Mouse (Mus musculus) left cerebral cortex, postnatal 4 days (tissue): ENCODE measurements around the gene Sec22c. TPM values are rescaled to one million over a fixed set of nuclear protein-coding genes. Genes with fewer than 3 reads are reported as not detected.
A peak's percentile ranks its signal among the peaks of the same experiment; 100 is the strongest.

Experiments used
- DNase-seq: peaks from one replicate; pipeline ENCODE4 v3.0.0-alpha.2; 2022
- intact Hi-C: fragments of 180-260 bp; cut with DNase I; formaldehyde crosslinking; loops from one replicate; pipeline ENCODE4 v1.15.1; 2025
- total RNA-seq, 2 experiments: library from RNA; stranded (reverse); gene quantifications; 2 replicates each; pipeline ENCODE4 v1.2.3; 2021

Gene Sec22c
- total RNA-seq, 2 experiments from 2014 or later, result 38.7 to 40.7 TPM

DNA sequence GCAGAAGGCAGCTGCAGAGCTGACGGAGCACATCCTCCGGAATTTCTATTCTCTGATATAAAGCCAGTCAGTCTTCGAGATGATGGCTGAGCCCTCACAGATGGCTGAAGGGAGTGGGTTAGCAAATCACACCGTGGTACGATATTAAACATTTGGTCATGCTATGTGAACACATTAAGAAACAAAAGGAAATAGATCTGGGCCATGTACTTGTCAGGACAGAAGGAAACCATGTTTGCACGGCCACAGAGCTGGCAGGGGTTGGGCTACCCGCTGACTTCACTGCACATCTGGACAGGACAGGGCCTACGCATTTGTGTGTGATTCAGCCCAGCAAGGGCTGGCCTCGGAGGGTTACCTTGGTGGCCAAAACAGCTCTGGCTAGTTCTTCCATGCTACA lies 8.7 kb downstream of the Sec22c start:
- intact Hi-C loops, result no loop called here
- DNase-seq, result no peak

DNA sequence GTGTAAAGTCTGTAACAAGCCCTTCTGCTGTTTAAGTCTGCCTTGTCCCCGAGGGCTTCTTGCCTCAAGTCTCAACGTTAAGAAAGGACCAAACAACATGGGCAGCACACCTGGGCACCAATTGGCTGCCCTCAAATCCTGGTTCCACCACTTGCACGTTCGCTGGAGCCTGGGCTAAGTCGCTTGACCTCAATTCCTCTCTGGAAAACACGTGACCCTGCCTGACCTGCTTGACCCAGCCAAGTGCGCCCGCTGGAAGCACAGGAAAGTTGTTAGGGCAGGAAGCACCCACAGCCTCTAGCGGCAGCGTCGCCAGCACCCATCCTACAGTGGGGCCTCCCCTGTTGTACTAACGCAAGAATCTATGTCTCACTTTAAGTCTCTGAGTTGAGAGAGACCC lies 10.6 kb downstream of the Sec22c start:
- intact Hi-C loops, result no loop called here
- DNase-seq, result no peak

DNA sequence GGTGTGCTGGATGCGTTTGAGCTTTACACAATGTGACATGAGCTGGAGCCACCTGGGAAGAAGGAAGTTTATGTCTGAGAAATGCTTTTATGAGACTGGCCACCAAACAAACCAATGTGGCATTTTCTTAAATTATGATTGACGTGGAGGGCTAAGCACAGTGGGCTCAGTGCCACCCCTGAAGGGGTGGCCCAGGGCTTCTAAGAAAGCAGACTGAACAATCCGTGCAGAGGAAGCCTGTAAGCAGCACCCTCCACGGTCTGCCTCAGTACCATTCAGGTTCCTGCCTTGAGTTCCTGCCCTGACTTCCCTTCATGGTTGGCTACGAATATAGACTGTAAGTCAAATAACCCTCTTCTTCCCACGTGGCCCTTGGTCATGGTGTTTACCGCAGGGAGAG lies 14.6 kb downstream of the Sec22c start:
- intact Hi-C loops, result no loop called here
- no peak for DNase-seq

DNA sequence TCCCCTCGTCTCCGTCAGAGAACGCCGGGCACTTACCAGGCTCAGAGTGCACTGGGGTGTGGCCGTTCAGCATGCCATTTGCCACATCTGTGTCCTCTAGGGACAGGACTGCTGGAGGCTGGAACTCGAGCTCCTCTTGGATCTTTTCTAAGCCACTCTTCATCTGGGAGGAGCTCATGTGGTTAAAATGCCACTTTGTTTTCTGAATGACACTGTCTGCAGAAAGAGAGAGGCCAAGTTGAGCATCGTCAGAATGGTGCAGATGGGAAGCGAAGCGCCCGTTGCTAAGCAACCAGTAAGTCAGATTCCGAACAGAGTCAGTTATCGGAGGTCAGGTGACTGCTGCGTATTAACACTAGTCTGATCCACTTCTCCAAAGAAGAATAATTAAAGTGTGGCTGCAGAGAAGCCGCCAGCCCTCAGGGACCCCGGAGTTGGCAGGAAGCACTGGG lies 15.1 kb downstream of the Sec22c start:
- peak; percentile 70 for DNase-seq
- intact Hi-C loops, result no loop called here

DNA sequence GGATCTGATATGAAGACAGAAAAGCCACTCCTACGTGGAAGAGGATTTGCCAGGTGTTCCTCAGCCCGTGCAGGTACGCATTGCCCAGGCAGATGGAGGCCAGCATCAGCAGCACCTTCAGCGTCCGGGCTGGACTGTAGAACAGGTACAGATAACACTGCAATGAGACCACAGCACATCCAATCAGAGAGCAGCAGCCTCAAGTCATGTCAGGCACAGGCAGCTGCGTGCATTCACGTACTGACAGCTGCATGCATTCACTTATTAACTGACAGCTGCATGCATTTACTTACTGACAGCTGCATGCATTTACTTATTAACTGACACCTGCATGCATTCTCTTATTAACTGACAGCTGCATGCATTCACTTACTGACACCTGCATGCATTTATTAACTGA lies 20.6 kb downstream of the Sec22c start:
- no peak for DNase-seq
- intact Hi-C loops, result no loop called here

DNA sequence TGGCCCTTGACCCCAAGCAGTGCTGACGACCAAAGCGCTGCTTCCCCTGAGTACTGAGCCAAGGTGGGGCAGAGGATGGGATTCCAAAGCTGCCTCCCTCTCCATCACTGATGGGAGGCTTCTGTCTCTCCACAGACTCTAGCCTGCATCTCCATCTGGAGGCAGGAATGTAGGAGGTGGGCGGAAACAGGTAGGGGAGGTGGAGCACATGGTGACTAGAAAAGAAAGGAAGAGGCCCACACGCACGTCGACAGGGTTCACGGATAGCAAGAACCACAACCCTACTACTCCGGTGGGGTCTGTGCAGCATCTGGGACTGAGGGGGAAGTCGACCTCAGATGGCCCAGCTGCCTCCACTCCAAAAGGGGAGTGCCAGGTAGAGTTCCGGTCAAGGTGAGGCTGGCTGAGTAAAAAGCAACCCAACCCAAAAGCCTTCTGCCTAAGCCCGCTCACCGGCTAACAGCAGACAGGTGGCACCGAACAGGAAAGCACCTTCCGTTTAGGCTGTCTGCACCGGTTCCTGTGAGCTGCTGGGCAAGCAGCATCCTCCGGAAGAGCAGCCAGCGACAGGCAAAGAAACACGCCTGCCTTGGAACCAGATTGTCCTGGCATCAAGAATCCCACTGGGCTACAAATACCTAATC lies 23.1 kb downstream of the Sec22c start:
- intact Hi-C loops, result no loop called here
- no peak for DNase-seq

DNA sequence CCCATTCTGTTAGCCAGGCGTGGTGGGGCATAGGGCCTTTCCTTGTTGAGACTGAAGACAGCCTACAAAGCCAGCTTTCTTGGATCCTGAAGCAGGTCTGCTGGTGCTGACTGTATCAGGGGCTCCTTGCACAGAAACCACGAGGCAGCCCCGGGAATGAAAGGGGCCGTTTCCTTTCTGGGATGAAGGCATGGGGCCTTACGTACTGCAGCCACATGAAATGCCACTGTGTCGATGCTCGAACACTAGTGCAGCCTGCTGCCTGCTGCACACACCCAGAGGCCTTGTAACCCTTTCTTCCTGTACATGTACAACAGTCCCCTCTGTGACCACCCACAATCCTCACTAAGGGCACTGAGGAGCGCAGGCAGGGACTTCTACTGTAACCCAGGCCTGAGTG lies 24.1 kb downstream of the Sec22c start:
- DNase-seq, result no peak
- intact Hi-C loops, result no loop called here

DNA sequence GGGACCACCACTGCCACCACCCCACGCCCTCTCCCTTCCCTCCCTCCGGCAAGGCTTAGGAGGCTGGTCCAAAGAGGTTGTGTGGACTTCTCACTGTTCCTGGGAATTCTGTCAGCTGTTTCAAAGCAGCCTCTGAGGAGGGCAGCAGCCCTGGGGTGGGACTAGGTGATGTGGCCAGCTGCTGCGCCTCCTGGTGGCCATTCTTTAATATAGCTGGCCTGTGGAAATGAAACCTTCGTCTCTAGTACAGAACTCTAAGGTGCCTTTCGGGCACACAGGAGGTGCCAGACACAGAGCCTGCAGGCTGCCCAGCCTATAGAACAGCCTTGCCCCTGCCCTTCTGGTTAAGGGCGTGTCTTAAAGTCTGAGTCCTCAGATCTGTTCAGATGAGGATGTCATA lies 25.7 kb downstream of the Sec22c start:
- peak; percentile 69 for DNase-seq
- intact Hi-C loops, result no loop called here

DNA sequence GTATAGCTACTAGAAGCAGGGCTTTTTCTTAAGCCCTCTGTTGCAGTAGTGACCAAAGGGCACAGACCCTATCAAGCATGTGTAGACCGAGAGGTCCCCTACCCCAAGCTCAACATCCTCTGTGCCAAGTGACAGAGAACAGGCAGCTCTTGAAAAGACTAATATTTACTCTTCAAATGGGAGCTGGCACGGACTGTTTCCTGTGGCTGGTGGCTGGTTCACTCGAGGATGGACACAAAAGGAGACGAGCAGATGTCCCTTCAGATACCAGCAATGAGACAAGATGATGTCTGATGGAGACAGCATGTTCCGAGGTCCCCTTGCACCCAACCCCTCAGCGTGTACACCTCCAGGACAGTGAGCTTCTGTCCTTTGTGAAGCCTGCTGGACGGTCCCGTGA lies 27.8 kb downstream of the Sec22c start:
- intact Hi-C loops, result no loop called here
- DNase-seq, result no peak

DNA sequence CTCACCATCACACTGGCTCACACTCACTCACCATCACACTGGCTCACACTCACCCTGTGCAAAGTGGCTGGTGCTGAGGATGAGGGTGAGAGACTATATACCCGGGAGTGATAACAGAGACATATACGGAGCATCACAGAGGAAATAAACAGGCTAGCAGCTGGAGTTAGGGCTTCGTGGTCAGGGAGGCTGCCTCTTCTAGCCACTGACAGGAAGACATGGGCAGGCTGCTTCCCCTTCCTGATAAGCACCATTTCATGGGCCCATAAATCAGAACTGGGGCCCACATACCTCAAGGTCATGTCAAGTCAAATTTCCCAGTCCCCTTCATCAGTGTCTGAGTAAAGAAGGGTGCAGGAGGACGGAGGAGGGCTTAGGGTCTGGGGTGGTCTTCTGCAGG lies 28.2 kb downstream of the Sec22c start:
- intact Hi-C loops, result no loop called here
- DNase-seq, result no peak

DNA sequence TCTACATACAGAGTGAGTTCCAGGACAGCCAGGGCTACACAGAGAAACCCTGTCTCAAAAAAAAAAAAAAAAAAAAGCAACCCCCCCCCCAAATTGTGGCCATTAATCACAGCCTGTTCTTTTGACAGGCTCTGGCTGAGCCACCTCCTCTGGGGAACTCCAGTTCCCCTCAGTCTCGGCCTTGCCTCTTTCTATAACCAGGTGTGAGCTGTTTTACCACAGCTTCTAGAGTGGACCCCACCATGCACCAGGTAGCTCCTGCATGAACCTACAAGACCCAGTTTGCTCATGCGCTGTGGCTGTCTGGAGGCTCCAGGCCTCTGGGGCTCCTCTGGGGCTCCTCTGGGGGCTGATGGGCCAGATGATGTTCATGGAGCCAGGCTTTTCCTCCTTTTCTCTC lies 29.7 kb downstream of the Sec22c start:
- DNase-seq, result no peak
- intact Hi-C loops, result no loop called here

DNA sequence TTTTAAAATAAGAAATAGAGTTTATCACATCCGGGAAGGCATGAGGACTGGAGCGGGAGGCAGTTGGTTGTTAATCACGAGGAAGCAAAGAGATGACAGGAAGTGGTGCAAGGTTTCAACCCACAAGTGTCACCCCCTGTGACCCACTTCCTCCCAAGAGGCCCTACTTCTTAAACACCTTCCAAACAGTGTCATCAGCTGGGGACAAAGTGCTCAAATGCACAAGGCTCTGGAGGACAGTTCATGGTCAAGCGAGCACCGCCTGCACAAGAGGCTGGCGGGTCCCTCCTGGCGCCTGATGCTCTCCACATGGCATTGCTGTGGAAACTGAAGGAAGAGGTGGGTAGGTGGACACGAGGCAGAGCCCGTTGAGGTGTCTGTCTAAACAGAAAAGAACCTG lies 30.3 kb downstream of the Sec22c start:
- intact Hi-C loops, result no loop called here
- DNase-seq, result no peak

DNA sequence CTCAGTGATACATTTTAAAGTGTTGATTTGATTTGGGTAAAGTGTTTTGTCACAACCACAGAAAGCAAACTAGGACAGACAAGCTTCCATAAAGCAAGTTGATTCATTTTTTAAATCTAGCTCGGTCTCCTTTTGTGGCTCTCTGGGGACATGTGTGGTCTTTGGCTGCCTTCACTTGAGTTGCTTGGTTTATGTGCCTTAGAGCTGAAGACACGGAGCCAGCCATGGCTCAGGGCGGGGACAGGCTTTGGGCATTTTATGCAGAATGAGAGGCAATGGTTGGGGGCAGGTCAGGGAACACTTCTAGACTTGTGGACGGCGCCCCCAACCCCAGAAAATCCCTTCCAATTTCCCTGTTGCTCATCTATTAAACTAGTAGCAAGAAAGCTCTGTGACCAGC lies 31.6 kb downstream of the Sec22c start:
- no peak for DNase-seq
- intact Hi-C loops, result no loop called here

DNA sequence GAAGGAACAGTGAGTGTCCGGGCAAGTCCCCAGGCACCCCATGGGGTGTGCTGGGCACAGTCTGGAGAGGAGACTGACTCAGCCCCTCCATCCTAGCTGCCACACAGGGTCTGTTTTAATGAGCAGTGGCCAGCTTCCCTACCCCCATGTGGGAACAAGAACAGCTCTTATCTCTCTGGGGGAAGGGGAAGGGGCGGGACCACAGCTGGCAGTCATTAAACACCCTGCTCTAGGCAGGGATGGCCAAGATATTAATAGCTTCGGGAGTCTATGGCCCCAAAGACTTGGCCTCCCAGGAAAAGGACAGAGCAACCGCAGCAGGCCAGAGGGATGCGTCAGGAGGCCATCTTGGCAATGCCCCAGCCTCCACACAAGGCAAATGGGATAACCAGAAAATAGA lies 33.0 kb downstream of the Sec22c start:
- intact Hi-C loops, result no loop called here
- no peak for DNase-seq

DNA sequence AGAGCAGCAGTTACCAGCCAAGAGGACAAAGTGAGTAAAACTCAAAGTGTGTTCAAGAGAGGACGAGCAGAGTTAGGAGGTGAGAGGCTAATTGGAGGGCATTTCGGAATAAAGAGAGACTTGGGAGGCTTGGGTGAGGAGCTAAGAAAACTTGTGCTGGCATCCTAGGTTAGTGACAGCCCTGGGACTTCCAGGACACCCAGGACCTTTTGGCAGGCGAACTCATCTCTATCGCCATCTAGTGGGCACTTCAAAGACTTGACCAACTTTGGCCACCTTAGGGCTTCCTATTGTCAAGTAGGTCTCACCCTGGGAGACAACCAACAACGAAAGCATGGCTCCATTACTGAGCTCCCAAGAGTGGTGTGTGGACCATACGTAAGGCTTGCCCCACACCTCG lies 34.0 kb downstream of the Sec22c start:
- peak; percentile 41 for DNase-seq
- intact Hi-C loops, result no loop called here

DNA sequence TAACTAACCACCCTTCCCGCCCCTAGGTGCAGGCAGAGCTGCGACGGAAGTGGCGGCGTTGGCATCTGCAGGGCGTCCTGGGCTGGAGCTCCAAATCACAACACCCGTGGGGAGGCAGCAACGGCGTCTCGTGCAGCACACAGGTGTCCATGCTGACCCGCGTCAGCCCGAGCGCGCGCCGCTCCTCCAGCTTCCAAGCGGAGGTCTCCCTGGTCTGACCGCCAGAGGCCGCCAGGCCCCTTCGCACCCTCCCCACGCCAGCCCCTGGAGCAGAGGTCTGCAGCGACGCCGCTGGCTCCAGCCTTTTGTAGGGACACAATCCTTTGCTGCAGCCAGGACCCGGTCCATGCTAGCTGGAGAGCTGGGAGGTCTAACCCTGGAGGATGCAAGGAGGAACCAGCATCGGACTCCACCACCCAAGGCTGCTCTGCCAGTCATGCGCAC lies 35.9 kb downstream of the Sec22c start:
- DNase-seq, result peak; percentile 76
- intact Hi-C loops, result no loop called here

DNA sequence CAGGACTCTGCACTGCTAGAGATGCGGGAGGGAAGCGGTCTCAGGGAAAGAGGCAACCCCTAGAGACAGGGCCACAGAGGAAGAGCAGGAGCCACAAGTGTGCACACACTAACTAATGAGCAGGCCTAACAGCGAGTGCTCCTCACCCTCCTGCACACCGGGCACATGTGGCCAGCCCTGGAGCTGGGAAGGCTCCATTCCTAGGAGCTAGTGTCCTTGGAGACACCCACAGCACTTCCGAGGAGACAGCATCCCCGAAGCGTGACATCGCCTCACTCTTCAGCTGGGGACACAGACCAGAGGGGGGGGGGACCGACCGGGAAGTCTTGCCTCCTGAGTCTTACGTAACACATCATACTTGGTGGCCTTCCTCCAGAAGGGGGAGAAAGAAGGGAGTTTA lies 37.5 kb downstream of the Sec22c start:
- intact Hi-C loops, result no loop called here
- DNase-seq, result no peak

DNA sequence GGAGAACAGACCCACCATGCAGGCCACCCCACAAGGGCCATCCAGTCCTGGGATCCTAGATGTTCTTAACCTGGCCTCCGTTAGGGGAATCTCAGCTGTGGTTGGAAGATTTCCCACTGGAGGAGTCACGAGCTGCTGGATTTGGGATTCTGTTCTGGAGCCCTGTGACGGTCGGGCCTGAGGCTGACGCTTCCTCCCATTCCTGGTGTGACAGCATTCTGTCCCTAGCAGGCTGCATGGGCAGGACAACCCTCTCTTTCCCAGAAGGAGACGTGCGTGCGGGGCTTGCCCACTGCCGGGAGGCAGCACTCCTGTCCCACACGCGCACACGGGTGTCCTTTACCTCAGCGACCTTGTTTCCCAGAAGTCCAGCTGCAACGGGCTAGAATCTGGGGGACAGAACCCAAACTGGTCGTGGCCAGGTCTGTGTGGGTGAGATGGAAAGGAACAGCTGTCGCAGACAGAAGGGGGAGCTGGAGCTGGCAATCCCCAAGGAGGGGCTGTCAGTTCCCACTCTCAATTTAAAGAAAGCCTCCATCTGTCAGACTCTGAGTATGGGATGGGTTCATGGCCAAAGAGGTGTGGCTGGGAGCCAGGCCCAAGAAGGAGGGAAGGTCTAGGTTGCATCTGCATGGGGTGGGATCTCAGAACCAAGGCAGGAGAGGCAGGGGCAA lies 38.2 kb downstream of the Sec22c start:
- peak; percentile 90 for DNase-seq
- intact Hi-C loops, result no loop called here

DNA sequence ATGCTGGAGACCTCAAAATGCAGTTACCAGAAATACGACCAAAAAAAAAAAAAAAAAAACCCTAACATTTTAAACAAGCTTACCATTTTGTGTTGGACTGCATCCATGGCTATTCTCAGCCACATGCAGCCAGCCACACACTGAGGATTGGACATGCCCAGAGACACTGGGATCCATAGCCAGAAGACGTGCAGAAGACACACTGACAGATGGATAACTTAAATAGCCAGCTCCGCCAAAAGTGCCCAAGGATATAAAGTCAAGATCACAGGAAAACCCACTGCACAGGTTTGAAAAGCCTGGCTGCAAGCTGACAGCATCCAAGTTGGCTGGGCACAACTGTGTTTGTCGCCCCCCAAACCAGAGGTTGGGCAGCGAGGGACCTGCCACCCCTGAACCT lies 41.2 kb downstream of the Sec22c start:
- intact Hi-C loops, result no loop called here
- DNase-seq, result no peak

DNA sequence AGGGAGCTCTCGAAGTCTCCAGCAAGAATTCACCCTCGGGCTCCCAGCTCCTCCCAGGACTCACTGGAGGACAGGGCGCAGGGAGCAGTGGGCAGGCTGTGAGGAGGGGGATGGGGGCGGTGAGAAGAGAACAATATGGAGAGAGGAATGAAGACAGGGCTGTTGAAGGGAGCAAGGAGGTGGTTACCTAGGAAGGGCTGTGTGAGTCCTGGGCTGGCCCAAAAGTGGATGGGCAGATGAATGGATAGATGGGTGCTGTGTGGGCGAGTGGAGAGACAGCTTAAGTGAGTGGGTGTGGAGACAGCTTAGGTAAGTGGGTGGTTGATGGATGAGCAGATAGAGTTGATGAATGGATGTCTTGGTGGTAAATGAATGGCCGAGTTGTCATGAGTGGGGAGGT lies 41.8 kb downstream of the Sec22c start:
- DNase-seq, result no peak
- intact Hi-C loops, result no loop called here

DNA sequence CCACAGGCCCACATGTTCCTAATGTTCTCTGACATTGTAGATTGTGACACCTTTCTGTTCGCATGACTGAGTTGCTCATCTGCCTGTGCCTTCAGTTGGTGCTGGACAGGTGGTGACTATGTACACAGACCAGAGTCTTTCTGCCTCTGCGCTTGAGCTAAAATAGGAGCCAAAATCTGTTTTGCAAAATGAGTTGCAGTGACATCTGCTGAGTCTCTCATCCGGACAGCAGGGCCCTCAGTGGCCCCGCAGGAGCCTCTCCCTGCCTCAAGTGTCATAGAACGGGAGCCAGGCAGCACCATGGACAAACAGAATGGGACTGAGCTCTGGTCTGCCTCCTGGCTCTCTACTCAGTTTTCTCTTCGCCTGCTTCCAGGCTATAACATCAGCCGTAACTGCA lies 45.5 kb downstream of the Sec22c start:
- no peak for DNase-seq
- intact Hi-C loops, result no loop called here

DNA sequence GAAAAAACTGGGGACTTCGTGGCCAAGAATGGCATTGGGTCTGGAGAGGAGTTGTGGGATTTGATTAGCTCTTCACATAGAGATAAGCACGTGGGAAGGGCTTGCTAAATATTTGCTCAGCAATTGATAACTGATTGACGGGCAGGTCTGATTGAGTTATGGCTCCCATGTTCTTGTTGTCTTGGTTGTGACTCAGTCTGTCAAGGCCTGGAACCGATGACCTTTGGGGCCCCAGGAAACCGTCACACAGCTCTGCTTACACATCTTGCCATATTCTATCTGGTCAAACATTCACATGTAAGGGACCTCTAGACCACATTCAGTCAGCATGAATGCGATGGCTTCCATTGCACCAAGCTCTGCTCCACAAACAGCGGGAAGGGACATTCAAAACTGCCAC lies 47.0 kb downstream of the Sec22c start:
- no peak for DNase-seq
- intact Hi-C loops, result no loop called here

DNA sequence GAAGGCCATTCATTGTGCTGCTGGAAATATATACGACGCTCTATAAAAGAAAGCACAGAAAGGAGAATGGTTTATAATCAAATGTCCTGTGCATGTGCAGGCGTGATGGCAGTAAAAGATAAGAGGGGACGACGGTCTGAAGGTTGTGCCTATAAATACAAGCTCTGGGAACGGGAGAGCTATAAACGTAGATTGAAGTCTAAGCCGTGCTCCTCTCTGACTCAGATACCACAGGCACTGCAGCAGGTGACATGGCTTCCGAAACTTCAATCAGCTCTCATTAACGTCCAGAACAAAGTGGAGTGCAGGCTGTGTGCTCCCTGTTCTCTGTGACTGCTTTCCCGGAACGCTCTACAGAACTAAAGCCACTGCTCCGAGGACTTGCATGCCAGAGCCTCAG lies 48.1 kb downstream of the Sec22c start:
- intact Hi-C loops, result no loop called here

More for the DNA sequence above, 48.1 kb downstream of the Sec22c start:
- no peak for DNase-seq
